Mouse (Mus musculus) frontal cortex, postnatal 14 days (tissue): ENCODE results near the gene Sst.

Experiments
- DNase-seq, 2 experiments: peaks; one replicate each; pipeline ENCODE4 v3.0.0; 2022; ENCODE audit warnings: low spot score in 2 of 2

Gene Sst

GRCm38 (mm10) chr16:23887910-23888579, 2.7 kb downstream of the Sst start:
- no peak for DNase-seq

- no peak for DNase-seq
Observed at GRCm38 (mm10) chr16:23885098-23885497, 5.7 kb downstream of the Sst start.

GRCm38 (mm10) chr16:23855242-23855641, 35.5 kb downstream of the Sst start:
- DNase-seq = no peak

DNA sequence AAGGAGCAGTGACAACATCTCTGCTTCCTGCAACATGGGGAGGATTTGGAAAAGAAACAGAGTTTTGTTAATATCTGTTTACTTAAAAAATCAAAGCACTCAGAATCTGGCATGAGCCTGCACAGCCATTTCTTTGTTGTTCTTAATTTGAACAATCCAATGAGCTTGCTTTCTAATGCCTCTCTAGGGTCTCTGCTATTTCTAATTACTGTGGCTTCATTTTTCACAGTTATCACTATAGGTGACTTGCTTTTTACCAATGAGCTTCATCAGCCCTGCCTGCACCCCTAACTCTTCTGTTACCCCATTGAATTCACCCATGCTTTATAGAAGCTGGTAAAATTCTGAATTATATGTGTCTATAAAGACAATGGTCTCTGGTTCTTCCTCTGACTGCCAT, 41.0 kb downstream of the Sst start:
- DNase-seq = no peak

DNA sequence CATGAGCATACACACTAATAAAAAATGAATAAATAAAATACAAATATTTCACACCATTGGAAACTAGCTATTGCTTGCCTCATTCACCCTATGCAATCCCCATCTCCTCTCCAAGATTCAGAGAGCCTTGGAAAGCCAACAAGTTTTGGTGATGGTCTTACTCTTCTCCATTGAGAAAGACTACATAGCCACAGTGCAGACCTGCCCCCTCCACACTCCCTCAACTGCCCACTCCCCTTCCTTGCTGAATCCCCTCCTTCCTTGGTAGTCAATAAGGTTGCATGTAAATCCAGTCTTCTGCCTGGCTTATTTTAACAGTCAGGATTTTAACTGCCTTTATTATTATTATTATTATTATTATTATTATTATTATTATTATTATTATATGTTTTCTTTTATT, 41.6 kb downstream of the Sst start:
- no peak for DNase-seq

DNA sequence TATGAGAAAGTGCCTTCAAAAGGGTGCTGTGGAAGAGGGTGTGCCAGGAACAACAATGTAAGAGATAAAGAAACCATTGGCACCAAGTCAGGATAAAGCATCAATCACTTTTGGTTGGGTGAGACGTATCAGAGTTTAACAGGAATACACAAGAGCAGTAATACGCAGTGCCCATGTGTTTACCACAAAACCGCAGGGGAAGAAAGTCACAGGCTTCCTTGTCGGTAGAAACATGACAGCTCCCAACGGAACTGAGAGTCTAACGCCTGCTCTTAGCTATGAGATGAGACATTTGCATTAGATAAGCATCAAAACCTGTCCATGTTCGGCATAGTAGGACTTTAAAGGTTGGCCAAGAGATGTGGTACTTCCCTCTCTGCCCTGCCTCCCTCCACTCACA, 46.1 kb downstream of the Sst start:
- no peak for DNase-seq

DNA sequence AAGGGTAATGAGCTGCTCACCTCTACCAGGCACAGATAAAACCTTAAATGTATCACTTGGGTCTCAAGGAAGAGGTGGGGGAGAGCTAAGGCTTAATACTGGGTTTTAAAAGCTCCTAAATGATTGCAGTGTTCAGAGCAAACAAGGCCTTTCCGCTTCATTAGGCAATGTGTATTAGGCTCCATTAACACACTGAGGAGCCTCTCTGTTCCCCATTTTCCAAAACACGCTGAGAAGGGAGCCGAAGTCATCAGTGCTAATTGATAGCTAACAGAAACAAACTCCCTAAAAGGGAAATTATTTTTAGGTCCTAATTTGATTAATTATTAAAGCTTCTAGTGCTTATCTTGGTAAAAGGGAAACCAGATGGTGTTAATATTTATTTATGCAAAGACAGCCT, 48.1 kb downstream of the Sst start:
- no peak for DNase-seq
